Mouse (Mus musculus): ENCODE data around the gene Entpd2.

Gene Entpd2

GRCm38 (mm10) chr2:25429435-25430180 lies 33.9 kb downstream of the Entpd2 start:
- DNase-seq (ENCODE audit: low read depth, low spot score), result no peak

GRCm38 (mm10) chr2:25430395-25431233 lies 34.9 kb downstream of the Entpd2 start:
- DNase-seq (ENCODE audit: low read depth, low spot score), result no peak

- DNase-seq (ENCODE audit: low read depth, low spot score), result no peak
These were observed 35.7 kb downstream of the Entpd2 start for GRCm38 (mm10) chr2:25431308-25431855.

GRCm38 (mm10) chr2:25432326-25433098 lies 36.8 kb downstream of the Entpd2 start:
- DNase-seq (ENCODE audit: low read depth, low spot score), result no peak

- no peak for DNase-seq (ENCODE audit: low read depth, low spot score)
These were observed 37.4 kb downstream of the Entpd2 start for GRCm38 (mm10) chr2:25433101-25433500.

- DNase-seq (ENCODE audit: low read depth, low spot score), result no peak
These were observed 38.6 kb downstream of the Entpd2 start for GRCm38 (mm10) chr2:25434292-25434691.

- no peak for DNase-seq (ENCODE audit: low read depth, low spot score)
These were observed 40.7 kb downstream of the Entpd2 start for GRCm38 (mm10) chr2:25436286-25436820.

- no peak for DNase-seq (ENCODE audit: low read depth, low spot score)
These were observed 45.4 kb downstream of the Entpd2 start for GRCm38 (mm10) chr2:25441067-25441466.

- DNase-seq (ENCODE audit: low read depth, low spot score), result no peak
These were observed 47.0 kb downstream of the Entpd2 start for GRCm38 (mm10) chr2:25442682-25443081.
